Mouse (Mus musculus) heart, postnatal 0 days (tissue): ENCODE results near the gene Rpl10.

ENCODE experiments used
- CTCF ChIP-seq: IDR thresholded peaks from 2 replicates; pipeline ENCODE4 v1.5.1; 2016; ENCODE audit warnings: antibody characterized with exemption, control low read depth, low read depth
- EP300 ChIP-seq: IDR thresholded peaks from 2 replicates; pipeline ENCODE4 v1.6.1; 2016; ENCODE audit warnings: antibody characterized with exemption, low read depth

DNA sequence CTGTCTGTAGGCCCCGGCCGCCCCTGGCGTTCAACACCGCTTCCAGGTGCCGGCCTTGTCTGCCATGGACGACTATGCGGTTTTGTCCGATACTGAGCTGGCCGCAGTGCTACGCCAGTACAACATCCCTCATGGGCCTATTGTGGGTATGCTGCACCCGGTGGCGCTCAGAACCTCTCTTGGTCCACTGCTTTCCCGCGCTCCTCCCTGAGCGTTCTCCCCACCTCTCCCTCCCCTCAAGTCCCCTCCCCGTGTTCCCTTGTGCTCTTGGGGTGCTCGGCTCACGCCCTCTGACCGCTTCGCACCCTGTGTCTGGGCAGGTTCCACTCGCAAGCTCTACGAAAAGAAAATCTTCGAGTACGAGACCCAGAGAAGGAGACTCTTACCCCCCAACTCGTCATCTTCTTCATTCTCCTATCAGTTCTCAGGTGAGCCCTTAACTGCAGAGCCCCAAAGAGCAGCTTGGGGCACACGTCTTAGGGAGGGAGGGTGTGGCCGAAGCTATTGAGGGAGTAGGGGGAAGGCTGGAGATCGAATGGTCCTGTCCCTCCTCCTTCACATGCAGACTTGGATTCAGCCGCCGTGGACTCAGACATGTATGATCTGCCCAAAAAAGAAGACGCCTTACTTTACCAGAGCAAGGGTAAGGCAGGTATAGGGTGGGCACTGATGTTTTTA, 15.6 kb upstream of the Rpl10 start:
- TF ChIP-seq EP300 = no peak
- no peak for TF ChIP-seq CTCF
